In genomic region chr9:23297491-23298170, GRCm38 (mm10) we compare ENCODE assay signal across 13 mouse cellular contexts.
"Had no signal": no experiment of that assay in that cellular context is flagged by ENCODE, and none has a peak within 500 bp of the region (broad histone marks: within the 10 kb centered on the region; RNA-seq: fewer than 3 reads in every experiment).

No protein-coding gene starts in this region.

- H3K4me2 ChIP-seq: liver, embryonic 12.5 days; lung, embryonic 14.5 days; midbrain, embryonic 13.5 days; stomach, embryonic 15.5 days had no signal

- H3K27me3 ChIP-seq: liver, embryonic 12.5 days; megakaryocyte, embryonic 14.5 days; midbrain, embryonic 13.5 days; stomach, embryonic 15.5 days had no signal

- H3K4me1 ChIP-seq: liver, embryonic 12.5 days; megakaryocyte, embryonic 14.5 days; midbrain, embryonic 13.5 days; stomach, embryonic 15.5 days had no signal

- H3K36me3 ChIP-seq: liver, embryonic 12.5 days; midbrain, embryonic 13.5 days; stomach, embryonic 15.5 days had no signal

- H3K27ac ChIP-seq: left cerebral cortex, adult 2 months; liver, embryonic 12.5 days; macrophage; midbrain, embryonic 13.5 days; stomach, embryonic 15.5 days had no signal

- H3K9me3 ChIP-seq: liver, embryonic 12.5 days; midbrain, embryonic 13.5 days; stomach, embryonic 15.5 days had no signal

- H3K4me3 ChIP-seq: left cerebral cortex, adult 2 months; liver, embryonic 12.5 days; megakaryocyte, embryonic 14.5 days; midbrain, embryonic 13.5 days; stomach, embryonic 15.5 days had no signal

- H3K9ac ChIP-seq: liver, embryonic 12.5 days; lung, embryonic 14.5 days; midbrain, embryonic 13.5 days; stomach, embryonic 15.5 days had no signal

- DNase-seq: kidney, adult 11 months; kidney, postnatal 14 days; lung, embryonic 14.5 days; lung, postnatal 10 days; right cerebral cortex, postnatal 25 days; thymus, adult 2 months; thymus, postnatal 25 days had no signal

- ATAC-seq: liver, embryonic 12.5 days; midbrain, embryonic 13.5 days had no signal
